8 mouse cellular contexts compared by ENCODE assay signal in genomic region chr10:86704141-86704540, GRCm38 (mm10). TPM values are rescaled to one million over a fixed set of nuclear protein-coding genes. Genes with fewer than 3 reads are reported as not detected.
DNase-seq lines count a peak whose midpoint lies in the region; ATAC-seq lines count a peak whose summit lies in the region.

No protein-coding gene starts in this region.

- H3K27ac ChIP-seq in kidney, embryonic 15.5 days, result peak overlapping the region; percentile 88; the same call in 1 of the 2 replicates
- no peak overlapping the region for H3K27ac ChIP-seq in hindbrain, embryonic 13.5 days
- no peak overlapping the region for H3K27ac ChIP-seq in midbrain, embryonic 15.5 days

- no peaks in the 10 kb centered on the region for H3K27me3 ChIP-seq in kidney, embryonic 15.5 days
- no peaks in the 10 kb centered on the region for H3K27me3 ChIP-seq in hindbrain, embryonic 13.5 days
- no peaks in the 10 kb centered on the region for H3K27me3 ChIP-seq in midbrain, embryonic 15.5 days (replicated peaks)

- WGBS in kidney, embryonic 15.5 days, result 1% methylated on average over 8 of the region's 8 CpGs
- WGBS in hindbrain, embryonic 13.5 days, result 7% methylated on average over 8 of the region's 8 CpGs
- WGBS in midbrain, embryonic 15.5 days, result 4% methylated on average over 8 of the region's 8 CpGs

- H3K4me2 ChIP-seq in kidney, embryonic 15.5 days, result peak overlapping the region; percentile 78
- H3K4me2 ChIP-seq in hindbrain, embryonic 13.5 days, result peak overlapping the region; percentile 93
- H3K4me2 ChIP-seq in midbrain, embryonic 15.5 days, result peak overlapping the region; percentile 62

- H3K9me3 ChIP-seq in kidney, embryonic 15.5 days (replicated peaks), result no peaks in the 10 kb centered on the region
- no peaks in the 10 kb centered on the region for H3K9me3 ChIP-seq in hindbrain, embryonic 13.5 days
- H3K9me3 ChIP-seq in midbrain, embryonic 15.5 days, result no peaks in the 10 kb centered on the region

- H3K9ac ChIP-seq in kidney, embryonic 15.5 days, result peak overlapping the region; percentile 80
- H3K9ac ChIP-seq in hindbrain, embryonic 13.5 days, result peak overlapping the region; percentile 94
- H3K9ac ChIP-seq in midbrain, embryonic 15.5 days, result peak overlapping the region; percentile 77

- peaks cover 47% of the 10 kb centered on the region for H3K36me3 ChIP-seq in kidney, embryonic 15.5 days
- H3K36me3 ChIP-seq in hindbrain, embryonic 13.5 days, result peaks cover 37% of the 10 kb centered on the region
- H3K36me3 ChIP-seq in midbrain, embryonic 15.5 days (replicated peaks), result peaks cover 23% of the 10 kb centered on the region; the same call in 1 of the 2 replicates

- H3K4me1 ChIP-seq in kidney, embryonic 15.5 days, result peaks cover 54% of the 10 kb centered on the region
- H3K4me1 ChIP-seq in hindbrain, embryonic 13.5 days (replicated peaks), result peaks cover 58% of the 10 kb centered on the region
- H3K4me1 ChIP-seq in midbrain, embryonic 15.5 days, result peaks cover 55% of the 10 kb centered on the region

- DNase-seq in kidney, postnatal 4 days, result no peak
- peak; percentile 60 for DNase-seq in adrenal gland, postnatal 14 days
- DNase-seq in left cerebral cortex, adult 8-10 months (ENCODE audit: low spot score in 2 of 2), result no peak
- DNase-seq in layer of hippocampus, adult 18-20 months (ENCODE audit: low spot score in 2 of 2), result no peak
- no peak for DNase-seq in spleen, postnatal 36 days (ENCODE audit: low spot score in 2 of 2)

- H3K4me3 ChIP-seq in kidney, embryonic 15.5 days (replicated peaks), result peak overlapping the region; percentile 80
- peak overlapping the region; percentile 89 for H3K4me3 ChIP-seq in hindbrain, embryonic 13.5 days
- peak overlapping the region; percentile 71 for H3K4me3 ChIP-seq in midbrain, embryonic 15.5 days

- ATAC-seq in kidney, embryonic 15.5 days (replicated peaks; ENCODE audit: low FRiP score), result no peak
- no peak for ATAC-seq in hindbrain, embryonic 13.5 days (ENCODE audit: low FRiP score)
- ATAC-seq in midbrain, embryonic 15.5 days (replicated peaks), result no peak

RNA-seq across cellular contexts. Expression of gene Hsp90b1, which starts 1.2 kb away (rescaled TPM):
- polyA plus RNA-seq in kidney, embryonic 15.5 days (2015; fragmentation: Nextera tagmentation; extraction: Ambion mirVana), result 733 and 775 TPM in 2 replicates
- total RNA-seq in adrenal gland, postnatal 14 days (2021), result 621 TPM in 2 replicates
- polyA plus RNA-seq in hindbrain, embryonic 13.5 days (2015; fragmentation: Nextera tagmentation; extraction: Ambion mirVana), result 342 and 354 TPM in 2 replicates
- polyA plus RNA-seq in midbrain, embryonic 15.5 days (2015; fragmentation: Nextera tagmentation; extraction: Ambion mirVana), result 297 and 302 TPM in 2 replicates
- total RNA-seq in left cerebral cortex, adult 8-10 months (2022), result 100 to 1,000 TPM; 269 to 329 (median 300) TPM
- 100 to 1,000 TPM; 331 to 352 TPM for total RNA-seq in layer of hippocampus, adult 18-20 months (2021)

RNA-seq across cellular contexts. Expression of gene Ttc41, which starts 1.5 kb away (rescaled TPM):
- polyA plus RNA-seq in kidney, embryonic 15.5 days (2015; fragmentation: Nextera tagmentation; extraction: Ambion mirVana), result 1.4 and 1.6 TPM in 2 replicates
- 2.4 and 2.7 TPM in 2 replicates for total RNA-seq in adrenal gland, postnatal 14 days (2021)
- 3.1 and 3.2 TPM in 2 replicates for polyA plus RNA-seq in hindbrain, embryonic 13.5 days (2015; fragmentation: Nextera tagmentation; extraction: Ambion mirVana)
- 2.1 and 2.4 TPM in 2 replicates for polyA plus RNA-seq in midbrain, embryonic 15.5 days (2015; fragmentation: Nextera tagmentation; extraction: Ambion mirVana)
- total RNA-seq in left cerebral cortex, adult 8-10 months (2022), result 1 to 10 TPM; 1.1 to 2.6 (median 1.8) TPM
- 1 to 10 TPM; 1.2 to 1.3 TPM for total RNA-seq in layer of hippocampus, adult 18-20 months (2021)

RNA-seq across cellular contexts. Expression of gene Gm49358, which starts 59.6 kb away (rescaled TPM):
- not detected in 2 replicates for polyA plus RNA-seq in kidney, embryonic 15.5 days (2015; fragmentation: Nextera tagmentation; extraction: Ambion mirVana)
- 8.3 and 9.8 TPM in 2 replicates for total RNA-seq in adrenal gland, postnatal 14 days (2021)
- polyA plus RNA-seq in hindbrain, embryonic 13.5 days (2015; fragmentation: Nextera tagmentation; extraction: Ambion mirVana), result not detected in 2 replicates
- not detected in 2 replicates for polyA plus RNA-seq in midbrain, embryonic 15.5 days (2015; fragmentation: Nextera tagmentation; extraction: Ambion mirVana)
- 10 to 100 TPM; 13.9 to 25.5 (median 20.2) TPM for total RNA-seq in left cerebral cortex, adult 8-10 months (2022)
- total RNA-seq in layer of hippocampus, adult 18-20 months (2021), result 10 to 100 TPM; 29.2 to 41.2 TPM
